Mouse (Mus musculus): ENCODE data around the gene Mark3.

DNA sequence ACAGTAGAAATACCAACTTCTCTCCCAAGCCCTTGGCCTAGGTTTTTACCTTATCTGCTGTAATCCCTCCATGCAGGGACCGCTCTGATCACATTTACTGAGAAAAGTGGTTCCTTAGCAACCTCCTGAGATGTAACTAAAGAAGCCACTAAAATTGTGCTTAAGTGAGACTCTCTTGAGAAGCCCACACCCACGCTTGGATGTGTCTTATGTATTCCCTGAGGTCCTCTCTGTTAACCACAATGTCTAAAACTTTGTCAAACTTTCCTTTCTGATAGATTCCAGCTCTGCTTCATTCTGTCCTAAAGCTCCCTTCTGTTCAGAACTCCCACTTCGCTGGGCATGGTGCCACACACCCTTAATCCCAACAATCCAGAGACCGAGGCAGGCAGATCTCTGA, 125.2 kb downstream of the Mark3 start:
- TF ChIP-seq CTCF (conservative IDR thresholded peaks at IDR 0.05; ENCODE audit: low read length), result no peak
- TF ChIP-seq POU5F1 (IDR thresholded peaks at IDR 0.05; ENCODE audit: borderline replicate concordance, low read length), result no peak
- TF ChIP-seq NANOG (IDR thresholded peaks at IDR 0.05; ENCODE audit: borderline replicate concordance, low read length), result no peak

All from E14TG2a.4 (cell line).